8 mouse cellular contexts compared by ENCODE assay signal in the genomic region with DNA sequence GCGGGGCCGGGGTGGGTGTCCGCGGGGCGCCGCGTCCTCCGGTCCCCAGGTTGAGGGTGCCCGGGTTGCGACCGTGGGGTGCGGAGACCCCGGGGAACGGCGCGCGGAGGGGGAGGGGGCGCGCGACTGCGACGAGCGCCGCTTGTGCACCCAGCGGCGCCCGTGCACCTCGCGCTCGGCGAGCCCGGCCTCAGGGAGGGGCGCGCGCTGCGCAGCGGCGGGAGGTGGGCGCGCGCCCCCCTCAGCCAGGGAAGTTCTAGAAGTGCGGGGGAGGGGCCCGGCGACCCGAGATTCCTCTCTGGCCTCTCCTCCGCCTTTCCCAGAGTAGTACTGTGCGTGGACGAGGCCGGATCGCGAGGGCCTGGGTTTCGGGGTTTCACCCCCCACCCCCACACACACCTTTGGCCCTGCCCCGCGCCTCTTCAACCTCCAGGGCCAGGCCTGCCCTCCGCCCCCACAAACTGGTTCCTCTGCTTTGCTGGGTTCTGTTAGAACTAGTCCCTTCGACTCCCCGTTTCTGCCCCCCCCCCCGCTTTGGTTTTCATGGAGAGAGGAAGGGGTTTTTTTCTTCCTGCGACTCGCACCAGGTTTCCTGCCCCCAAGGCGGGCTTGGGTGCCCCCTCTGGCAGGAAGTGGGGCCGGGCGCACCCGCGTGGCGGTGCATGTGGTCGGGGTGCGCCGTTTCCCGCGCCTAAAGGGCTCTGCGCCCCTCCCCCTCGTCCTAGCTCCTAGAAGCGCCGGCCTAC. TPM values are rescaled to one million over a fixed set of nuclear protein-coding genes. Genes with fewer than 3 reads are reported as not detected.
DNase-seq lines count a peak whose midpoint lies in the region; ATAC-seq and TF ChIP-seq lines count a peak whose summit lies in the region.

No protein-coding gene starts in this region.

- H3K4me1 ChIP-seq in limb, embryonic 12.5 days (replicated peaks), result peaks cover 57% of the 10 kb centered on the region
- peaks cover 44% of the 10 kb centered on the region for H3K4me1 ChIP-seq in midbrain, embryonic 11.5 days (ENCODE audit: control insufficient read depth, insufficient read depth, low read length)
- peaks cover 4% of the 10 kb centered on the region; the same call in 1 of the 2 replicates for H3K4me1 ChIP-seq in stomach, postnatal 0 days (replicated peaks; ENCODE audit: control insufficient read depth, insufficient read depth)

- under 1% methylated on average over 59 of the region's 75 CpGs for WGBS in limb, embryonic 12.5 days
- under 1% methylated on average over 66 of the region's 75 CpGs for WGBS in midbrain, embryonic 11.5 days
- under 1% methylated on average over 47 of the region's 75 CpGs for WGBS in stomach, postnatal 0 days

- peak overlapping the region; percentile 92 for H3K4me3 ChIP-seq in limb, embryonic 12.5 days (replicated peaks)
- peak overlapping the region; percentile 95 for H3K4me3 ChIP-seq in midbrain, embryonic 11.5 days (ENCODE audit: low read depth, low read length)
- H3K4me3 ChIP-seq in stomach, postnatal 0 days (ENCODE audit: low read depth, low read length), result peak overlapping the region; percentile 65

- no peak for TF ChIP-seq EP300 in stomach, postnatal 0 days (optimal IDR thresholded peaks at IDR 0.05)

- peak; percentile 31; the same call in 1 of the 2 replicates for TF ChIP-seq CTCF in stomach, postnatal 0 days (IDR thresholded peaks at IDR 0.05; ENCODE audit: low read depth)

- peak overlapping the region; percentile 99 for H3K27ac ChIP-seq in limb, embryonic 12.5 days
- peak overlapping the region; percentile 95 for H3K27ac ChIP-seq in midbrain, embryonic 11.5 days (ENCODE audit: low read depth, low read length)
- peak overlapping the region; percentile 92 for H3K27ac ChIP-seq in stomach, postnatal 0 days (replicated peaks)

- peak overlapping the region; percentile 96 for H3K9ac ChIP-seq in limb, embryonic 12.5 days (replicated peaks)
- peak overlapping the region; percentile 94 for H3K9ac ChIP-seq in midbrain, embryonic 11.5 days (ENCODE audit: low read length)
- H3K9ac ChIP-seq in stomach, postnatal 0 days (ENCODE audit: low read length), result peak overlapping the region; percentile 79

- intact Hi-C loops in left cerebral cortex, postnatal 4 days (cut with DNase I), result no loop called here

- H3K9me3 ChIP-seq in limb, embryonic 12.5 days, result no peaks in the 10 kb centered on the region
- no peaks in the 10 kb centered on the region for H3K9me3 ChIP-seq in midbrain, embryonic 11.5 days (ENCODE audit: control insufficient read depth, low read length)
- H3K9me3 ChIP-seq in stomach, postnatal 0 days (ENCODE audit: control insufficient read depth, low read length), result no peaks in the 10 kb centered on the region

- peak overlapping the region; percentile 91 for H3K4me2 ChIP-seq in limb, embryonic 12.5 days
- peak overlapping the region; percentile 76 for H3K4me2 ChIP-seq in midbrain, embryonic 11.5 days
- H3K4me2 ChIP-seq in stomach, postnatal 0 days (replicated peaks; ENCODE audit: low read depth), result peak overlapping the region; percentile 94

- DNase-seq in left cerebral cortex, postnatal 4 days, result peak; percentile 67
- DNase-seq in left cerebral cortex, adult 11 months (ENCODE audit: low spot score), result no peak
- DNase-seq in adipocyte (ENCODE audit: low spot score), result peak; percentile 48
- peak; percentile 75 for DNase-seq in forelimb bud, embryonic 11.5 days (ENCODE audit: low read depth, low spot score)
- peak; percentile 97 for DNase-seq in midbrain, embryonic 11.5 days (ENCODE audit: low spot score, missing footprints)
- peak; percentile 62 for DNase-seq in stomach, postnatal 0 days (ENCODE audit: low spot score)
- no peak for DNase-seq in layer of hippocampus, postnatal 36 days

- peak; percentile 15; the same call in 1 of the 2 replicates for ATAC-seq in limb, embryonic 12.5 days (ENCODE audit: insufficient number of reproducible peaks, insufficient read depth, low FRiP score, low TSS enrichment, low read depth)
- ATAC-seq in midbrain, embryonic 11.5 days (ENCODE audit: low FRiP score), result peak; percentile 31
- ATAC-seq in stomach, postnatal 0 days (ENCODE audit: low FRiP score, low TSS enrichment), result no peak

- no peaks in the 10 kb centered on the region for H3K27me3 ChIP-seq in limb, embryonic 12.5 days
- H3K27me3 ChIP-seq in midbrain, embryonic 11.5 days (ENCODE audit: control insufficient read depth, insufficient read depth, low read length), result no peaks in the 10 kb centered on the region
- H3K27me3 ChIP-seq in stomach, postnatal 0 days (ENCODE audit: control insufficient read depth, insufficient read depth, low read length), result no peaks in the 10 kb centered on the region

- peaks cover 25% of the 10 kb centered on the region for H3K36me3 ChIP-seq in limb, embryonic 12.5 days
- no peaks in the 10 kb centered on the region for H3K36me3 ChIP-seq in midbrain, embryonic 11.5 days (ENCODE audit: control insufficient read depth, insufficient read depth, low read length)
- no peaks in the 10 kb centered on the region for H3K36me3 ChIP-seq in stomach, postnatal 0 days (ENCODE audit: control insufficient read depth, insufficient read depth, low read length)

RNA-seq across cellular contexts. Expression of a gene that starts 1.1 kb away (rescaled TPM):
- total RNA-seq in left cerebral cortex, postnatal 4 days (2021), result 10 to 100 TPM; 43.6 to 45.5 TPM
- polyA plus RNA-seq in limb, embryonic 12.5 days (2016; fragmentation: Nextera tagmentation; extraction: Ambion mirVana), result 324 and 334 TPM in 2 replicates
- 354 and 406 TPM in 2 replicates for polyA plus RNA-seq in midbrain, embryonic 11.5 days (2014; fragmentation: Nextera tagmentation; extraction: Ambion mirVana)
- 71.1 and 78.4 TPM in 2 replicates for polyA plus RNA-seq in stomach, postnatal 0 days (2015; fragmentation: Nextera tagmentation; extraction: Ambion mirVana)
- total RNA-seq in layer of hippocampus, postnatal 36 days (2021), result 10 to 100 TPM; 35.2 to 36.0 TPM

RNA-seq across cellular contexts. Expression of a gene that starts 8.2 kb away (rescaled TPM):
- total RNA-seq in left cerebral cortex, postnatal 4 days (2021), result 10 to 100 TPM; 61.2 to 61.6 TPM
- polyA plus RNA-seq in limb, embryonic 12.5 days (2016; fragmentation: Nextera tagmentation; extraction: Ambion mirVana), result 14.9 and 16.6 TPM in 2 replicates
- 14.8 and 20.2 TPM in 2 replicates for polyA plus RNA-seq in midbrain, embryonic 11.5 days (2014; fragmentation: Nextera tagmentation; extraction: Ambion mirVana)
- 37.1 and 37.7 TPM in 2 replicates for polyA plus RNA-seq in stomach, postnatal 0 days (2015; fragmentation: Nextera tagmentation; extraction: Ambion mirVana)
- total RNA-seq in layer of hippocampus, postnatal 36 days (2021), result 10 to 100 TPM; 62.6 to 63.9 TPM

RNA-seq across cellular contexts. Expression of a gene that starts 36.2 kb away (rescaled TPM):
- total RNA-seq in left cerebral cortex, postnatal 4 days (2021), result 10 to 100 TPM; 14.4 to 18.2 TPM
- 0.58 and 0.59 TPM in 2 replicates for polyA plus RNA-seq in limb, embryonic 12.5 days (2016; fragmentation: Nextera tagmentation; extraction: Ambion mirVana)
- polyA plus RNA-seq in midbrain, embryonic 11.5 days (2014; fragmentation: Nextera tagmentation; extraction: Ambion mirVana), result 3.5 and 3.6 TPM in 2 replicates
- polyA plus RNA-seq in stomach, postnatal 0 days (2015; fragmentation: Nextera tagmentation; extraction: Ambion mirVana), result 0.16 TPM in 2 replicates
- total RNA-seq in layer of hippocampus, postnatal 36 days (2021), result 1 to 10 TPM; 8.9 to 9.6 TPM

Comparison
In these comparisons a context has a peak if more than half of its experiments do, and no peak if none do; other contexts are left out.
1. DNase-seq: peak in left cerebral cortex, postnatal 4 days (single experiment), adipocyte (single experiment), forelimb bud, embryonic 11.5 days (single experiment), midbrain, embryonic 11.5 days (single experiment) and stomach, postnatal 0 days (single experiment); none in left cerebral cortex, adult 11 months (single experiment) and layer of hippocampus, postnatal 36 days (0 of 2).
2. Peak in every context shown above with its lines, with median percentiles within 50 percentile points of each other: H3K27ac ChIP-seq, H3K4me2 ChIP-seq, H3K4me3 ChIP-seq and H3K9ac ChIP-seq.